Mouse (Mus musculus) embryonic fibroblast, embryonic 13.5 days (primary cell): Measurements from ENCODE around the gene Eef2k.

ENCODE experiments used
- CTCF ChIP-seq: IDR thresholded peaks from 2 replicates; pipeline ENCODE4 v1.5.1; 2011; ENCODE audit warnings: mild to moderate bottlenecking, control low read depth, low read length, moderate library complexity, borderline replicate concordance; ENCODE audit not compliant: insufficient read depth
- POLR2A ChIP-seq: IDR thresholded peaks from 2 replicates; pipeline ENCODE4 v1.6.1; 2011; ENCODE audit warnings: low read depth, mild to moderate bottlenecking, control low read depth, low read length, moderate library complexity

- TF ChIP-seq CTCF (no peak), POLR2A (no peak)
These were observed 95.6 kb downstream of the Eef2k start for GRCm38 (mm10) chr7:120938206-120938605.
